Mouse (Mus musculus) frontal cortex, postnatal 36 days (tissue): ENCODE measurements at regions not wholly inside any gene's neighbourhood (a gene's known extent, or its start where the extent isn't known, plus 50 kb on each side); places are given as distances from the start of the nearest gene placed in this dataset.
A peak's percentile ranks its signal among the peaks of the same experiment; 100 is the strongest.

Experiments used
- DNase-seq, 2 experiments: peaks; one replicate each; pipeline ENCODE4 v3.0.0; 2022; ENCODE audit warnings: low spot score in 2 of 2

DNA sequence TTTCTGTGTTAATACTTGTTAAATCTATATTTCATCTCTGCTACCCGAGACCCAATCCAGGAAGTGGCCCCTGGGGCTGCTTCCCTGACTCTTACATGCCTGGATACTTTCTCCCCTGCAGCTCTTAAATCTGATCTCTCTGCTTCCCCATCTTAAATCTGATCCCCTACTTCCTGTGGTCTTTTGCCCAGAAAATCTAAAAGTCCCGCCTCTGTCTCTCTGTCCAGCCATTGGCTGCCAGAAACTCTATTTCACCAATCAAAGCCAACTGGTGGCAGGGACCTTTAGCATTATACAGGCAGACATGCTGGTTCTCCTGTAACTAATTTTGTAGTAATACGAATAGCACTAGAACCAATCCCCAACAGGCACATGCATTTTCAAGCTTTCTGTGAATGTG is 59.0 kb upstream of the Ccdc91 start:
- DNase-seq = no peak

GRCm38 (mm10) chr6:147413713-147414112 is 61.9 kb upstream of the Ccdc91 start:
- DNase-seq = no peak

GRCm38 (mm10) chr6:147397984-147398383 is 77.6 kb upstream of the Ccdc91 start:
- no peak for DNase-seq

GRCm38 (mm10) chr6:147391425-147392158 is 84.0 kb upstream of the Ccdc91 start:
- no peak for DNase-seq

DNA sequence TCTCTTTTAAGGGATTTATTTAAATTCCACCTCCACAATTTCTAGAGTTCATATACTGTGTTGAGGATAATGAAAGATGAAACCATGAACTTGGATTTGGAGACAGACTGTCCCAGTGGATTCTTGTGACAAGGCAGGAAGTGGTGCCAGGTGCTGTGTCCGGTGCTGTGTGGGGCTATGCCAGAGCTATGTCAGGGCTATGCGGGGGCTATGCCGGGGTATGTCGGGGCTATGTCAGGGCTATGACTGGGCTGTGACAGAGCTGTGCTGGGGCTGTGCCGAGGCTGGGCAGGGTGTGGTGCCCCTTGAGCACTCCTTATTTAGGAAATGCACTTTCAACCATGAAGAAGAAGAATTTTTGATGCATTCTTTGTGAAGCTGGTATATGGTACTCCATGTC is 85.1 kb upstream of the Ccdc91 start:
- DNase-seq = no peak

DNA sequence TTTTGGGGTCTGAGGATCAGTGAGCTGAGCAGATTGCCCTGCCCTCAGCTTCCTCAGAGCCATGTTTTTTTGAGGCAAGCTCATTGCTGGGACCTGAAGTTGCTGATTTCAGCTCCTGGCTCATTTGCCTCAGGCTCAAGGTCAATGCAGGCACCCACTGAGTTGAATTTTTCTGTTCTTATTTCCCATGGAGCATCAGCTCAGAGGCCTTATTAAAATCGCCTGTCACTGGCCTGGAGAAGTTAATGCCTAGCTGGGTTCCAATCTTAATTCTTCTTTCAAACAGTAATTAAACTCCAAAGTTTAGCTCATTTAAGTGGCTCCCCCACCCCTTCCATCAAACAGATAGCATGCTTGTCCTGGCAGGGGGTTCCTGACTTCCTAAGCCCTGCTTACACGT is 86.9 kb upstream of the Ccdc91 start:
- no peak for DNase-seq

- no peak for DNase-seq
Measured at GRCm38 (mm10) chr6:147385606-147386005, 90.0 kb upstream of the Ccdc91 start.

- DNase-seq = no peak
Measured at GRCm38 (mm10) chr6:147380519-147380918, 95.1 kb upstream of the Ccdc91 start.

DNA sequence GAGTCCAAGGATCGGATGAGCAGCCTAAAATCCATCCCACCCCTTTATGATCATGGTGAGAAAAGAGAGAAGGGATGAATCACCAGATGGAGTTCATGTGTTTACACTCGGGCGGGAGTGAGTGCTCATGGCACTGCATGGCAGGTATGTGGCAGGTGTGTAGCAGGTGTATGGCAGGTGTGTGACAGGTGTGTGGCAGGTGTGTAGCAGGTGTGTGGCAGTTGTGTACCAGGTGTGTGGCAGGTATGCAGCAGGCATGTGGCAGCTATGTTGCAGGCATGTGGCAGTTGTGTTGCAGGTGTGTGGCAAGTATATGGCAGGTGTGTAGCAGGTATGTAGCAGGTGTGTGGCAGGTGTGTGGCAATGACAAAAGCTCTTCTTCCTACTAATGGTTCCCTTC is 97.9 kb upstream of the Ccdc91 start:
- no peak for DNase-seq

GRCm38 (mm10) chr6:147371737-147372136 is 103.9 kb upstream of the Ccdc91 start:
- DNase-seq = peak in 1 of 2 experiments; percentile 17

- DNase-seq = no peak
Measured at GRCm38 (mm10) chr6:147371336-147371735, 104.3 kb upstream of the Ccdc91 start.

DNA sequence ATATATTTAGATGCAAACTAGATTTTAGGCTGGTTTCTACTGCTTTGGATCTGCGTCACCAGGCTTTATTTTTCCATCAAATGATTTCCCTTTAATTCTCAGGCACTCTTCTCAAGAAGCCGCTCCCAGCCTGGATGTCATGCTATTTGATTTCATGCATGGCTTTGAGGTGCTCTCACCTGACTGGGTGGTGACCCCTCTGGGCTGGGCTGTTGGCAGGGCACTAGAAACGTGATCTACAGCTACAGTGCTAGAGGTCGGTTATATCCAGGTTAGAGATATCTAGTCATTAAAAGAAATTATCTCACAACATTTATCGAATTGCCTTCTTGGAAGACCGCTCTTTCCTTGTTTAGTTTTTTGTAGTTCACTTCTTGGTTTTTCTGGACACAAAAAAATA is 98.9 kb upstream of the Pthlh start:
- no peak for DNase-seq

DNA sequence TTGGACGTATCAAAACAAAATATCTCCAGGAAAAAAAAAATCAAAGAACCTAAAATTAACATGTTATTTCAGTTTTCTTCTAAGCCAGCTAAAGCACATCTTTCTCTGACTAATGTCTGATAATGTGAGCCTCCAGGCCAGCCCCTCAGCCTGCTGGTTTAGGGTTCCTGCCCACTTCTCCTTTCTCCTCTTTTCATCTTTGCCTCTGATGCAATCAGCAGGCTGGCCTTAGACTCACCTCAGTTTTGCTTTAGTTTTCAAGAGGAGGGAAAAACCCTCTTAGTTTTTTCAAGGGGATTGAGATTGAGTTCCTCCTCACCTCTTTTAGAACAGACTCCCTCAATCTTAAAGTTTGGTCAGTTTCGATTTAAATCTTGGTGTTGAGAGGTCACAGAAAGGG is 93.0 kb upstream of the Pthlh start:
- DNase-seq = no peak

- DNase-seq = no peak
Measured at GRCm38 (mm10) chr6:147356570-147356969, 92.6 kb upstream of the Pthlh start.

DNA sequence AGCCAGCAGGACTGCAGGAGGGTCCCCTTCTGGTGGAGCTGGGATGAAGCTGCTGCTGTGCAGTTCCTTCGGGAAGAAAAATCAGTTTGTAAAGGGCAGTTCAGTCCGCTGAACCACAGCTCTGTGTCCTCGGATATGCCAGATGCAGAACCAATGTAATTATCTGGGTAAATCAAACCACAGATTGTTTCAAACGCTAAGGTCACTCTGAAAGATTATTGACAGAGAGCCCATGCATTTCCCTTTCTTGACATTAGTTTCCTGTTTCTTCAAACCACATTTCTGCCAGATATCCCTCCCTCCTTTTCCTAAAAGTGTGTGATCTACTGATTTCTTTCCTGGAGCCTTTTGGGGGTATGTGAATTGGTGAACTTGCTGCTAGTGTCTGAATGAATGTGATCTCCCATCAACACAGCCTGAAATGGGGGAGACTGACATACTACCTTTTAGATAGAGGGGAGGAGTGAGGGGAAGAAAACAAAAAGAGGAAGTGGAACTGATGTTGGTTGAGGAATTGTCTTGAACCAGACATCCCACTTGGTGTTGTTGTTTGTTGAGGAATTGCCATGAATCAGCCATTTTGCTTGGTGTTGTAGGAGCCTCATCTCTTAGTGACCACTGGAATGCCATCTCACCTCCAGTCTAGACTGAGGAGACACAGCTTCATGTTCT is 85.7 kb upstream of the Pthlh start:
- DNase-seq = no peak

- peak in 1 of 2 experiments; percentile 37 for DNase-seq
Measured at GRCm38 (mm10) chr6:147348621-147349020, 84.6 kb upstream of the Pthlh start.

GRCm38 (mm10) chr6:147341042-147341441 is 77.1 kb upstream of the Pthlh start:
- no peak for DNase-seq

DNA sequence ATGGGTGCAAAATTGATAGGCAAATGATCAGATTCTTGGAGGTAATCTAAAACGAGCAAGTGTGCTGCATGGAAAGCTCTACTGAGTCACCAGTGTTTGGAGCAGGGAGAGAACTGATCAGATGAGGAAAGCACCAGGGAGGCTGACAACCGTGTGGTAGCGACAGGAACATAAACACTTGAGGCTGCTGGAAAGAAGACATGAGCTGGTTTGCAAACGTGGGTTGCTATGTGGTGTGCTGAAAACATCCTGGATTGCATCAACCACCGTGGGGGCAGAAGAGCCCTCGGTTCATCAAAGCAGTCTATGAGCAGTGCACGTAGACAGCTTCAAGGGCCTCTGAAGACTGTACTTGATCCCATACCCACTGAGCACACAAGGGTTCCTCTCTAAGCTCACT is 69.0 kb upstream of the Pthlh start:
- peak; percentile 13 to 50 for DNase-seq

GRCm38 (mm10) chr6:147329201-147329600 is 65.2 kb upstream of the Pthlh start:
- DNase-seq = peak; percentile 30 to 80

DNA sequence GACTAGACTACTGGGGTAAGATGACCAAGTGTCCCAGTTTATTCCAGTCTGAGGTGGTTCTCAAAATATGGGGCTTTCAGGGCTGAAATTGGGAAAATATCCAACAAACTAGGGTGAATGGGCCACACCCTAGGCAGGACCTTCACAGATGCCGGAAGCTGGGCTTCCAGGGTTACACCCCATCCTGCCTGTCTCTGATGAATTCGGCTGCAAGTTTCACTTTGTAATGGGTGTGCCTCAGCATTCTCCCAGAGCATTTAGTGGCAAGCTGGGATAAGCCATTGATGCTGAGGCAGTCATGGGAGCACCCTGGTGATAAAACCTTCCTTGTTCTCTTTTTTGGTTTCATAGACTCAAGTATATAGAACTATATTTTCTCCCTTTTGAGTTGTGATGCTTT is 60.4 kb upstream of the Pthlh start:
- DNase-seq = no peak

- no peak for DNase-seq
Measured at GRCm38 (mm10) chr6:147318106-147318505, 54.1 kb upstream of the Pthlh start.

DNA sequence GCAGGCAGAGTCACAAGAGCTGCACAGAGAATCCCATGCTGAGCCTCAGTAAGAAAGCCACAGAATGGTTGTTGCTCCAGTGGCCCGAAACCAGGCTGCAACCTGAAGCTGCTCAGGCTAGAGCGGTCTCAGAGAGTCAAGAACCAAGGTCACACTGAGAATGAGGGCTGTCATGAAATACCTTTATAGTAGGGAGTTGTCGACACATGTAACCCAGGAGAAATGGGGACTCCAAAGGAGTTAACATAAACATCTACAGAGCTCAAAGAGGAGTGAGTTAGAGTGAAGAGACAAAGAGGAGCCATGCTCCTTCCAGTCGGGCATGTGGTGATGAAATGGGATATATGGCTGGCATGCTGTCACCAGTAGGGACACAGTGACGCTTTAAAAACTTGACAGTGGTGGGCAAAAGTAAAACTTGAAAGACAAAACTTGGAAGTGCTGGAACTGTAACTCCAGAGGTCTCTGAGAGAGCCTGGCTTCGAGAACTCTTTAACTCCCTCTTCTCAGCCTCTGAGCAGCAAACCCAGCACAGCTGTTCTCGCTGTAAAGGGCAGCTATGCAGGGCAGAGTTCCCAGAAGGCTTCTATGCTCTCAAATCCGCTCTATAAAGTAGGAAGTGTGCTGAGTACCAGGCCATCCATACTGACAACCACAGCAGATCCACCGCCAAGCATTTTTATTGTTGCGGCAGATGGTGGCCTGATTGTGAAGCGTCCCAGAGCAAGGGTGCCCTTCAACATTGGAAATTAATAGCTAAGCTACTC is 52.9 kb upstream of the Pthlh start:
- no peak for DNase-seq

DNA sequence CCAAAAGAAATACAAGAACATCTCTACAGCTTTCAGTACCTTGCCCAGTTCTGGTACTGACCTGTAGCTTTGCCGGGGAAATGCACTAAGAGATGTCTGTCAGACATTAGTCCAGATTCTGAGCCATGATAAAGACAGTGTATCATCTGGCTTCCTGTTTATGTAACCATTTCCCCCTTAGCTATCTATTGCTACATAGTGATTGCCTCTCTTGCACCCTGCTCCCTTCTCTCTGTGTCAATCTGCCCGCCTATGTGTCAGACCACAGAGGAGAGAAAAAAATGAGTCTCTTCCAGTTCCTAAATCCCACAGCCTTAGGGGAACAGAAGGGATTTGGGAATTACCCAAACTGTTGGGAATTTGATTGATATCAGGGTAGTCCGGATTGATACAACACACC is 52.2 kb upstream of the Pthlh start:
- no peak for DNase-seq
